Mouse (Mus musculus) hindbrain, embryonic 12.5 days (tissue): Measurements from ENCODE around the gene Exosc7. TPM values are rescaled to one million over a fixed set of nuclear protein-coding genes. Genes with fewer than 3 reads are reported as not detected.

Source experiments
- ATAC-seq: fragments of 200-750 bp; cut with Nextera tagmentation; 2 replicates; pipeline ENCODE4 v1.8.0; 2017; ENCODE audit warnings: moderate TSS enrichment; ENCODE audit not compliant: low FRiP score
- H3K27ac ChIP-seq: fragments of 300-500 bp; sonication (generic); 2 replicates; pipeline ENCODE4 v1.5.1; 2016; ENCODE audit warnings: mild to moderate bottlenecking
- H3K27me3 ChIP-seq: fragments of 300-500 bp; sonication (generic); 2 replicates; pipeline ENCODE4 v1.6.1; 2016; ENCODE audit warnings: mild to moderate bottlenecking
- H3K36me3 ChIP-seq: fragments of 300-500 bp; sonication (generic); 2 replicates; pipeline ENCODE4 v1.6.1; 2016; ENCODE audit warnings: mild to moderate bottlenecking
- H3K4me1 ChIP-seq: fragments of 300-500 bp; sonication (generic); 2 replicates; pipeline ENCODE4 v1.6.1; 2016
- H3K4me2 ChIP-seq: fragments of 300-500 bp; sonication (generic); replicated peaks from 2 replicates; pipeline ENCODE4 v1.6.1; 2016; ENCODE audit warnings: mild to moderate bottlenecking
- H3K4me3 ChIP-seq: fragments of 300-500 bp; sonication (generic); 2 replicates; pipeline ENCODE4 v1.5.1; 2016; ENCODE audit warnings: mild to moderate bottlenecking
- H3K9ac ChIP-seq: fragments of 300-500 bp; sonication (generic); 2 replicates; pipeline ENCODE4 v1.6.1; 2016; ENCODE audit warnings: mild to moderate bottlenecking, moderate library complexity
- H3K9me3 ChIP-seq: fragments of 300-500 bp; sonication (generic); replicated peaks from 2 replicates; pipeline ENCODE4 v1.6.1; 2016; ENCODE audit warnings: mild to moderate bottlenecking
- WGBS: fragments of 180-500 bp; shearing (Covaris S2); methylation state at CpG from one replicate; pipeline ENCODE4 v1.1.7; 2016; 5-methylcytosine and 5-hydroxymethylcytosine counted together
- polyA plus RNA-seq: library from polyadenylated mRNA; unstranded; fragments of >200 nt; fragmentation: Nextera tagmentation; extraction: Ambion mirVana; gene quantifications from 2 replicates; pipeline ENCODE4 v1.2.1, GENCODE M21; 2016

Exosc7 gene
- polyA plus RNA-seq, 1 experiment from 2014 or later = 84.2 TPM

DNA sequence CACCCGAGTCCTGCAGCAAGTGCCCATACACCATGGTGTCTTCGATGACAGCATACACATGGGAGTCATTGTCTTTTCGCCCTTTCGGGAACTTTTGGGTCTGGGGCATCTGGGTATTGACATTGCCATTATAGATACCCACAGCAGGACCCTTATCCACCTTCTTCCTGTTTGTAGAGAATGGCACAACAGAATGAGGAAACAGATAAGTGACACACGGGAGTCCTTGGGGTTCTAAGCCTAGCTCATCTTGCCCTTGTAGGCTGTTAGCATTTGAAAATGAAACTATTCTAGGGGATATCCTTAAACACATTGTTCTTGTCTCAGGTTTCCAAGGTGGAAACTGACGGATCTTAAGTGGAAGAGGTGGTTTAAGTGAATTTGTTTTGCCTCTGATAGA is 60.7 kb downstream of the Exosc7 start:
- 87% methylated on average over 6 of the region's 6 CpGs for WGBS
- no peak for ATAC-seq
- H3K9me3 ChIP-seq = no peaks in the 10 kb centered on the region
- no peak overlapping the region for H3K4me3 ChIP-seq
- H3K9ac ChIP-seq = no peak overlapping the region
- H3K36me3 ChIP-seq = no peaks in the 10 kb centered on the region
- H3K27ac ChIP-seq = no peak overlapping the region
- peaks cover 3% of the 10 kb centered on the region; the same call in 1 of the 2 replicates for H3K4me1 ChIP-seq
- H3K27me3 ChIP-seq = no peaks in the 10 kb centered on the region; the same call in 1 of the 2 replicates
- H3K4me2 ChIP-seq = no peak overlapping the region

DNA sequence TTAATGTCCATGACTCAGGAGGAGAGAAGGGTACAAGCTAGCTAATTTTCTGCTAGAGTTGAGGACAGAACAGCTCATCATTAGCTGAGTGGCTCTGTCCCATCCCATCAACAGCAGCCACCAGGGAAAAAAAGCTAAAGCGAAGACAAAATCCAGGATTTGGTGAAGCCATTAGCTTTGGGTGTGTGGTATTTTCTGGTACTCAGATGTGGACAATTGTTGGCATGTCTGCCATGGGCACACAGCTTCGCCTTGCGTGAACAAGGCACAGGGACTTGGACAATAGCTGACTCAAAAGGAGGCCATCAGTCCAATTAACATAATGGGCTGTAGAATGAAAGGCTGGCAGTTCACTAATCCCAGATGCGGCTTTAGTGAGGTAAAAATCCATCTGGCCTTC is 61.3 kb downstream of the Exosc7 start:
- no peaks in the 10 kb centered on the region; the same call in 1 of the 2 replicates for H3K27me3 ChIP-seq
- no peak for ATAC-seq
- WGBS = 63% methylated on average over 4 of the region's 4 CpGs
- H3K4me2 ChIP-seq = no peak overlapping the region
- peaks cover 3% of the 10 kb centered on the region; the same call in 1 of the 2 replicates for H3K4me1 ChIP-seq
- no peak overlapping the region for H3K27ac ChIP-seq
- no peaks in the 10 kb centered on the region for H3K9me3 ChIP-seq
- H3K36me3 ChIP-seq = no peaks in the 10 kb centered on the region
- no peak overlapping the region for H3K4me3 ChIP-seq
- no peak overlapping the region for H3K9ac ChIP-seq

DNA sequence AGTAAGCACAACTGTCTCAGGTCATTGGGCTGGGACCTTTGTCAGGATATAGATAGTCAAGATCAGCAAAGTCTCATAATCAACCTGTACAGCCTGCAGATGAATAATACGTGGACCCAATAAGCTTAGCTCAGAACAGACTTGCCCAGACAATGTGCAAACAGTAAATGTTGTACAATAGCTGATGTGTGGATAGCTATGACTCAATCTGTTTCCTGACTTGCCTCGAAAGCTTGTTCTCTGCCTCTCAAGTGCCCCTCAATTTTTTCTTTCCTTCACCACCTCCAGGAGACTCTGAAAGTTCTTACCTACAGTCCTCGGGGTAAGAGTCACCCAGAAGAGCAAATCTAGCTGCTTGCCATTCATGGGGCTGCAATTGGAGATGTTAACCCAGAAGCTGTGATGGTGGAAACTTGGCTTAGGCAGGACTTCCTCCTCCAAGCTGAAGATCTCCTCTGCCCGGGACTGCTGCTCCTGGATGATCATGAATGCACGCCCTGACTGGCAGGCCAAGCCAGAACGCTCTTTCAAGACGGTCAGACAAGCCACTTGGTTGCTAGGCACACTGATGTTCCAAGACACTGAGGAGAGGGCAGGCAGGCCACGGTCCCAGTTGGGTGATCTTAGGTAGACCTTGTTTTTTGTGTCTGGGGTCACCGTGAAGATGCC is 64.5 kb downstream of the Exosc7 start:
- peaks cover 5% of the 10 kb centered on the region; the same call in 1 of the 2 replicates for H3K4me1 ChIP-seq
- H3K4me3 ChIP-seq = no peak overlapping the region
- H3K4me2 ChIP-seq = no peak overlapping the region
- no peak overlapping the region for H3K27ac ChIP-seq
- no peaks in the 10 kb centered on the region for H3K36me3 ChIP-seq
- no peaks in the 10 kb centered on the region; the same call in 1 of the 2 replicates for H3K27me3 ChIP-seq
- WGBS = 86% methylated on average over 9 of the region's 9 CpGs
- ATAC-seq = no peak
- H3K9me3 ChIP-seq = no peaks in the 10 kb centered on the region
- no peak overlapping the region for H3K9ac ChIP-seq

DNA sequence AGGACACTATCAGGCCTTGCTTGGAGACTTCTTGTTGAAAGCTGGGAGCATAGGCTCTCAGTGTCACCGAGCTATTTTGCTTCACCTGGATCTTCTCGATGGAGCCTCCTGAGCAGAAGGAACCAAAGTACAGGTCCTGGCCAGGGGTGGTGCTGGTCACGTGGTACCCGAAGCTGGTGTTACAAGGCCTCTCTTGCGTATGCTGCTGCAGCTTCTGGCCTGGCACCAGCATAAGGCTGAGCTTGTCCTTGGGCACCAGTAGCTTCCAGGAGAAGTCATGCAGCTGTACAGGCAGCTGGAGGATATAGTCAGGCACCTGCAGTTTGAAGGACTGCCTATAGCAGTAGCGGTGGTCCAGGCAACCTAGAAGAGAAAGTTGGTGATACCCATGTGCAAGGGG is 67.0 kb downstream of the Exosc7 start:
- Histone ChIP-seq H3K4me1 (0 out of 2 replicates have a peak, but pooled peaks cover 2% of the 10 kb centered on the region), H3K4me2 (no peak overlapping the region), H3K36me3 (no peaks in the 10 kb centered on the region), H3K9ac (no peak overlapping the region), H3K27me3 (no peaks in the 10 kb centered on the region), H3K27ac (no peak overlapping the region), H3K4me3 (no peak overlapping the region), H3K9me3 (no peaks in the 10 kb centered on the region)
- WGBS = 93% methylated on average over 6 of the region's 6 CpGs
- ATAC-seq = no peak

DNA sequence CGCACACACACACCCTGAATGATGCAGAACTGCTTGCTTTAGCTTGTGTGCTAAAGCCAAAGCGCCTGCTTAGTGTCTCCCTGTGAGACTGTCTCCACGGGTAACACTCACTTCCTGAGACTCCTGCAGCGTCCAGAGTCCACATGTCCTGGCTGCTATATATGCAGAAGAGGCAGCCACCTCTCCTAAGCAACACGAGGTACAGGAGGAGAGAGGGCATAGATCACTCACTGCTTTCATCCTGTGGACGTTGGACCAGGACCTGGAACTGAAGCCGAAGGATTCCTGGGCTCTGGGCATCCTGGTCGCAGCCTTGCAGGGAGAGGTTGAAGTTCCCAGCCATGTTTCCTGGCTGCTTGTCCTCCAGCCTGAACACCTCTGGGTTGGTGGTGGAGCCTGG is 70.2 kb downstream of the Exosc7 start:
- no peak overlapping the region for H3K4me3 ChIP-seq
- ATAC-seq = no peak
- no peaks in the 10 kb centered on the region for H3K9me3 ChIP-seq
- no peak overlapping the region for H3K4me2 ChIP-seq
- H3K27ac ChIP-seq = no peak overlapping the region
- 0 out of 2 replicates have a peak, but pooled peaks cover 2% of the 10 kb centered on the region for H3K4me1 ChIP-seq
- H3K36me3 ChIP-seq = no peaks in the 10 kb centered on the region
- H3K9ac ChIP-seq = no peak overlapping the region
- WGBS = 79% methylated on average over 8 of the region's 8 CpGs
- H3K27me3 ChIP-seq = no peaks in the 10 kb centered on the region

DNA sequence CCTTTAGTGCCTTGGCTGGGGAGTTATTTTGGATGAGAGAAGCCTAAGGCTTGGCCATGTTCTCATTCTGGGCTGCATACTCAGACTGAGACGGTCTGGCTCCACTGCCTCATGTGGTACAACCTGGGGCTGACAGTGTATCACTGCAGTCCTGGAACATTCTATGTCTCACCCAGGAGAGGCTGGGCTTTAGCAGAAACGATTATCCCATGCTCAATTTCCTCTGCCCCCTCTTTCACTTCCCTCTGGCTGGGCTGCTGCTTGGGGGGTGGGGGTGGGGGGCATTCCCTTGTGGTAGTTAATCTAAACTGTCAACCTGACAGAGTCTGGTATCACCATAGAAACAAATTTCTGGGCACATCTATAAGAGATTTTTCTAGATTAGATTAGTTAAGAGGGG is 72.5 kb downstream of the Exosc7 start:
- Histone ChIP-seq H3K9me3 (no peaks in the 10 kb centered on the region), H3K36me3 (no peaks in the 10 kb centered on the region), H3K27ac (no peak overlapping the region), H3K4me1 (0 out of 2 replicates have a peak, but pooled peaks cover 2% of the 10 kb centered on the region), H3K9ac (no peak overlapping the region), H3K27me3 (no peaks in the 10 kb centered on the region), H3K4me2 (no peak overlapping the region), H3K4me3 (no peak overlapping the region)
- 49% methylated on average over 2 of the region's 2 CpGs for WGBS
- no peak for ATAC-seq

Other genes with a start within 250 kb of the Exosc7 start
- gene Zfp445, start 247.2 kb upstream of the Exosc7 start, polyA plus RNA-seq = 115 and 120 TPM in 2 replicates
- gene Zkscan7, start 227.5 kb upstream of the Exosc7 start, polyA plus RNA-seq = 5.7 and 6.3 TPM in 2 replicates
- 31.1 and 32.0 TPM in 2 replicates for gene Zfp105, start 190.1 kb upstream of the Exosc7 start, polyA plus RNA-seq
- 30.0 and 31.0 TPM in 2 replicates for gene 1110059G10Rik, start 162.2 kb upstream of the Exosc7 start, polyA plus RNA-seq
- gene Kif15, start 162.2 kb upstream of the Exosc7 start, polyA plus RNA-seq = 46.4 and 50.1 TPM in 2 replicates
- 17.7 and 19.6 TPM in 2 replicates for gene Tmem42, start 91.9 kb upstream of the Exosc7 start, polyA plus RNA-seq
- gene Tgm4, start 78.5 kb upstream of the Exosc7 start, polyA plus RNA-seq = 0.36 and 0.63 TPM in 2 replicates
- 81.0 and 82.8 TPM in 2 replicates for gene Zdhhc3, start within 50 bp of the Exosc7 start, polyA plus RNA-seq
- gene Clec3b, start 37.7 kb downstream of the Exosc7 start, polyA plus RNA-seq = 0.22 TPM in 1 of 2 replicates, not detected in the other
- gene Cdcp1, start 102.8 kb downstream of the Exosc7 start, polyA plus RNA-seq = 1.2 and 1.4 TPM in 2 replicates
- 17.6 and 18.5 TPM in 2 replicates for gene Tmem158, start 147.5 kb downstream of the Exosc7 start, polyA plus RNA-seq